In genomic region chr7:79534381-79534780, GRCm38 (mm10) we compare ENCODE assay signal across 15 mouse cellular contexts.
DNase-seq lines count a peak whose midpoint lies in the region; ATAC-seq and TF ChIP-seq lines count a peak whose summit lies in the region.
"Had no signal": no experiment of that assay in that cellular context is flagged by ENCODE, and none has a peak within 500 bp of the region (broad histone marks: within the 10 kb centered on the region; RNA-seq: fewer than 3 reads in every experiment).

No protein-coding gene starts in this region.

- H3K9ac ChIP-seq in midbrain, embryonic 13.5 days (replicated peaks), result 0 out of 2 replicates have a peak overlapping the region, but pooled peaks have one; percentile 26
- no peak overlapping the region for H3K9ac ChIP-seq in stomach, postnatal 0 days (ENCODE audit: low read length)
- H3K9ac ChIP-seq: embryonic facial prominence, embryonic 15.5 days; liver, postnatal 0 days had no signal

- H3K36me3 ChIP-seq in hindbrain, embryonic 10.5 days, result peaks cover 25% of the 10 kb centered on the region
- peaks cover 10% of the 10 kb centered on the region for H3K36me3 ChIP-seq in midbrain, embryonic 13.5 days
- no peaks in the 10 kb centered on the region for H3K36me3 ChIP-seq in stomach, postnatal 0 days (ENCODE audit: control insufficient read depth, insufficient read depth, low read length)
- H3K36me3 ChIP-seq in thymus, adult 2 months (ENCODE audit: control insufficient read depth, insufficient read depth, low read length), result no peaks in the 10 kb centered on the region
- H3K36me3 ChIP-seq: embryonic facial prominence, embryonic 15.5 days had no signal

- peaks cover 67% of the 10 kb centered on the region for H3K4me1 ChIP-seq in hindbrain, embryonic 10.5 days (replicated peaks)
- peaks cover 87% of the 10 kb centered on the region for H3K4me1 ChIP-seq in midbrain, embryonic 13.5 days (replicated peaks)
- H3K4me1 ChIP-seq in olfactory bulb, adult 2 months (ENCODE audit: control insufficient read depth, insufficient read depth, low read length), result peaks cover 40% of the 10 kb centered on the region
- H3K4me1 ChIP-seq in stomach, postnatal 0 days (replicated peaks; ENCODE audit: control insufficient read depth, insufficient read depth), result peaks cover 4% of the 10 kb centered on the region
- H3K4me1 ChIP-seq in thymus, adult 2 months (replicated peaks; ENCODE audit: control insufficient read depth, insufficient read depth, low read length), result peaks cover 4% of the 10 kb centered on the region; the same call in 1 of the 2 replicates

- DNase-seq in layer of hippocampus, postnatal 10 days (ENCODE audit: low spot score in 2 of 2), result peak; percentile 22 to 36
- no peak for DNase-seq in layer of hippocampus, adult 18-20 months (ENCODE audit: low spot score in 2 of 2)
- DNase-seq in hindbrain, embryonic 10.5 days (ENCODE audit: low spot score), result peak; percentile 32
- no peak for DNase-seq in stomach, postnatal 0 days (ENCODE audit: low spot score)
- no peak for DNase-seq in thymus, adult 2 months
- DNase-seq: cerebellum, postnatal 14 days; kidney, postnatal 10 days; layer of hippocampus, postnatal 36 days; liver, postnatal 0 days; thymus, postnatal 4 days had no signal

- H3K9me3 ChIP-seq in hindbrain, embryonic 10.5 days, result no peaks in the 10 kb centered on the region
- H3K9me3 ChIP-seq in midbrain, embryonic 13.5 days, result no peaks in the 10 kb centered on the region
- no peaks in the 10 kb centered on the region for H3K9me3 ChIP-seq in stomach, postnatal 0 days (ENCODE audit: control insufficient read depth, low read length)
- H3K9me3 ChIP-seq: embryonic facial prominence, embryonic 15.5 days had no signal

- no peak for TF ChIP-seq EP300 in stomach, postnatal 0 days (optimal IDR thresholded peaks at IDR 0.05)

- H3K4me3 ChIP-seq in hindbrain, embryonic 10.5 days, result peak overlapping the region; percentile 54
- no peak overlapping the region for H3K4me3 ChIP-seq in midbrain, embryonic 13.5 days (replicated peaks)
- H3K4me3 ChIP-seq in olfactory bulb, adult 2 months (ENCODE audit: insufficient read depth, low read depth, low read length), result no peak overlapping the region
- no peak overlapping the region for H3K4me3 ChIP-seq in stomach, postnatal 0 days (ENCODE audit: low read depth, low read length)
- H3K4me3 ChIP-seq in thymus, adult 2 months (ENCODE audit: control insufficient read depth, insufficient read depth, low read length), result no peak overlapping the region

- no peak for ATAC-seq in midbrain, embryonic 13.5 days
- ATAC-seq in stomach, postnatal 0 days (ENCODE audit: low FRiP score, low TSS enrichment), result no peak
- no peak for ATAC-seq in monocyte, adult 5-6 weeks (replicated peaks; ENCODE audit: insufficient number of reproducible peaks, low FRiP score, low TSS enrichment, poor library complexity, severe bottlenecking)
- ATAC-seq: liver, postnatal 0 days had no signal

- peaks cover 100% of the 10 kb centered on the region for H3K27me3 ChIP-seq in hindbrain, embryonic 10.5 days (ENCODE audit: insufficient read depth, poor library complexity, severe bottlenecking)
- peaks cover 66% of the 10 kb centered on the region for H3K27me3 ChIP-seq in midbrain, embryonic 13.5 days
- H3K27me3 ChIP-seq in stomach, postnatal 0 days (ENCODE audit: control insufficient read depth, insufficient read depth, low read length), result peaks cover 42% of the 10 kb centered on the region
- H3K27me3 ChIP-seq in thymus, adult 2 months (ENCODE audit: control insufficient read depth, insufficient read depth, low read length), result peaks cover 21% of the 10 kb centered on the region

- WGBS in hindbrain, embryonic 10.5 days, result 10% methylated on average over 5 of the region's 5 CpGs
- 12% methylated on average over 5 of the region's 5 CpGs for WGBS in midbrain, embryonic 13.5 days
- WGBS in olfactory bulb, adult 2 months, result 22% methylated on average over 5 of the region's 5 CpGs
- WGBS in stomach, postnatal 0 days, result 10% methylated on average over 5 of the region's 5 CpGs
- WGBS in thymus, adult 2 months, result 13% methylated on average over 5 of the region's 5 CpGs

- no peak for TF ChIP-seq POLR2A in olfactory bulb, adult 2 months (IDR thresholded peaks at IDR 0.05; ENCODE audit: insufficient read depth, low read depth, low read length)
- TF ChIP-seq POLR2A in thymus, adult 2 months (IDR thresholded peaks at IDR 0.05; ENCODE audit: control insufficient read depth, extremely low read depth, insufficient read depth, low read length, poor library complexity), result no peak

- no peak for TF ChIP-seq CTCF in olfactory bulb, adult 2 months (IDR thresholded peaks at IDR 0.05; ENCODE audit: insufficient read depth, low read depth, low read length)
- TF ChIP-seq CTCF in stomach, postnatal 0 days (IDR thresholded peaks at IDR 0.05; ENCODE audit: low read depth), result no peak
- TF ChIP-seq CTCF in thymus, adult 2 months (IDR thresholded peaks at IDR 0.05; ENCODE audit: borderline replicate concordance, control insufficient read depth, extremely low read depth, insufficient read depth, low read length, poor library complexity), result no peak

- H3K4me2 ChIP-seq in midbrain, embryonic 13.5 days (replicated peaks), result peak overlapping the region; percentile 72; the same call in 1 of the 2 replicates
- H3K4me2 ChIP-seq in stomach, postnatal 0 days (replicated peaks; ENCODE audit: low read depth), result no peak overlapping the region
- H3K4me2 ChIP-seq: heart, embryonic 11.5 days had no signal

- peak overlapping the region; percentile 97 for H3K27ac ChIP-seq in hindbrain, embryonic 10.5 days
- H3K27ac ChIP-seq in midbrain, embryonic 13.5 days, result peak overlapping the region; percentile 95
- peak overlapping the region; percentile 80 for H3K27ac ChIP-seq in olfactory bulb, adult 2 months (ENCODE audit: insufficient read depth, low read depth, low read length)
- H3K27ac ChIP-seq in stomach, postnatal 0 days (replicated peaks), result no peak overlapping the region
- H3K27ac ChIP-seq in thymus, adult 2 months (ENCODE audit: control insufficient read depth, insufficient read depth, low read length), result no peak overlapping the region
- H3K27ac ChIP-seq: embryonic facial prominence, embryonic 15.5 days had no signal

Comparison
In these comparisons a context has a peak if more than half of its experiments do, and no peak if none do; other contexts are left out.
1. DNase-seq: peak in layer of hippocampus, postnatal 10 days (2 of 2) and hindbrain, embryonic 10.5 days (single experiment); none in layer of hippocampus, adult 18-20 months (0 of 2), stomach, postnatal 0 days (single experiment) and thymus, adult 2 months (single experiment).
2. H3K27ac ChIP-seq: peak in hindbrain, embryonic 10.5 days (single experiment), midbrain, embryonic 13.5 days (single experiment) and olfactory bulb, adult 2 months (single experiment); none in stomach, postnatal 0 days (single experiment) and thymus, adult 2 months (single experiment).